Mouse (Mus musculus): ENCODE data around the gene Glb1. TPM values are rescaled to one million over a fixed set of nuclear protein-coding genes. Genes with fewer than 3 reads are reported as not detected.
"Not testable (repeated sequence)": the region's sequence is repeated elsewhere in the genome, so short reads cannot be mapped to it uniquely, and the experiment has no call there.

The Glb1 gene
- 72.0 and 76.0 TPM in 2 replicates for polyA plus RNA-seq (2014; fragmentation: Nextera tagmentation; extraction: Ambion mirVana)

DNA sequence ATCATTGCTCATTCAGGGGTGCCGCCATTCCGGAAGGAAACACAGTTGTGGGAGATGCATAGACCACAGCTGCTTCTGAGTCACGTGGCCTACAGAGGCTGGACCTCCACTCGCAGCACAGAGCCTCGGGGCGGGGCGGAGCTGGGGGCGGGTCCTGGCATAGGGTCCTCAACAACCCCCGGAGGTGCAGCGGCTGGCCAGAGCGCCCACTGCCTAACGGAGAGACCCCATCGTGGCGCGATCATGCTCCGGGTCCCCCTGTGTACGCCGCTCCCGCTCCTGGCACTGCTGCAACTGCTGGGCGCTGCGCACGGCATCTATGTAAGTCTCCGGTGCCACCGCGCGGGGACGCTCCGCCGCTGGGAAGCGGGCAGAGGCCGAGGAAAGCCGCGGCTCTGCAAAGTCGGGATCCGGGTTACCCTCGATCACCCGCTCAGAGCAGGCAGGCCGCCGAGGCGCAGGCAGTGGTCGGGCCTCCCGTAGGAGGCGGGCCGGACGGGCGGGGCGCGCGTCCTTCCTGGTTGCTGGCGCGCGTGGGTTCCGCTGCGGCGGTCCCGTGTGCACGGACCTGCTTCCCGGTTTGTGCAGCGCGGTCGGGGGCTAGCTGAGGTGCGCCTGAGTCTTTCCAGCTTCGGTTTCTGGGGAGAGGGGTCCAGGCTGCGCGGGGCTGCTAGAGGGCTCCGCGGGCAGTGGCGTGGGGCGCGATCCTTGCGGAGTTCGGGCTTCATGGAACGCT lies at the start of gene Glb1, which contains the start of gene Tmppe:
Gene Glb1 (plus strand): TSS at position 128 of the 736 bp plus-strand sequence.
Gene Tmppe (plus strand): TSS at position 157 of the 736 bp plus-strand sequence.
- peak within 1 kb of the TSS; percentile 54 for H3K4me2 ChIP-seq (ENCODE audit: low read length)
- H3K27me3 ChIP-seq (replicated peaks; ENCODE audit: control insufficient read depth, insufficient read depth, low read length): no peaks in the 10 kb centered on the region
- H3K4me3 ChIP-seq (ENCODE audit: low read depth, low read length): peak within 1 kb of the TSS; percentile 91
- peak within 1 kb of the TSS; percentile 92 for H3K27ac ChIP-seq (ENCODE audit: low read depth)
- ATAC-seq (replicated peaks; ENCODE audit: low FRiP score, low TSS enrichment, low read depth) (peak; percentile 97), DNase-seq (ENCODE audit: low spot score) (peak; percentile 94)
- no peaks in the 10 kb centered on the region for H3K9me3 ChIP-seq (ENCODE audit: control insufficient read depth, low read length)
- H3K9ac ChIP-seq (ENCODE audit: low read length): peak within 1 kb of the TSS; percentile 88
- peaks cover 8% of the 10 kb centered on the region; the same call in 1 of the 2 replicates for H3K4me1 ChIP-seq (replicated peaks; ENCODE audit: control insufficient read depth, insufficient read depth, low read length)
- peaks cover 15% of the 10 kb centered on the region for H3K36me3 ChIP-seq (ENCODE audit: control insufficient read depth, insufficient read depth, low read length)
- under 1% methylated on average over 73 of the region's 73 CpGs for WGBS

DNA sequence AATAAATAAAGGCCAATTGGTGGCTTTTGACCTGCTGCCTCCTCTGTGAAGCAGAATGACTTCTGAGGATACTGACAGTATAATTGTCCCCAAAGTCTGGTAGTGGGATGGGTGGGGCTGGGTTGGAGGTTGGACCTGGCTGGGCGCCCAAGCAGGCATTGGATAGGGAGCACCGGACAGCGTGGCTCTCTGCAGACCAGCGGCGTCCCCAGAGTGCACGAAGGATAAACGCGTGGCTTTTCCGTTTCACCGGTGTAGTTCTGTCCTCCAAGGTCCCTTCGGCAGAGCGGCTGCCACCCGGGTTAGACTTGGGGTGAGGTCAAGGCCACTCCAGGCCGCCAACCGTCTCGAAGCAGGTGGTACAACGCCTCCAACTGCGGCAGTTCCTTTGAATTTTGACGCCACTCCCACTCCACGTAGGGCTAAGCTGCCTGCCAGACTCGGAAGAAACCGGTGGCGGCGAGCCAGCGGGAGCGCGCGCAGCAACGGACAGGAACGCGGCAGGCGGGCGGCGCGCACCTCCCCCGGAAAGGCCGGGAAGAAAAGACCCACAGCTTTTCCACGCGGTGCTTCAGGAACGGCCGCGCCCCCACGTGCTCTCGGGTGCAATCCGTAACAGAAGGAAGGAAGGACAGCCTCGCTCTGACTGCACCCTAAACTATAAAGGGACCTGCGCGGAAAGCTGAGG lies 32.9 kb upstream of the Glb1 start:
- Histone ChIP-seq H3K27ac (ENCODE audit: low read depth) (no peak overlapping the region), H3K9me3 (ENCODE audit: control insufficient read depth, low read length) (no peaks in the 10 kb centered on the region), H3K4me2 (ENCODE audit: low read length) (peak overlapping the region; percentile 84), H3K4me3 (ENCODE audit: low read depth, low read length) (peak overlapping the region; percentile 49), H3K36me3 (ENCODE audit: control insufficient read depth, insufficient read depth, low read length) (no peaks in the 10 kb centered on the region), H3K4me1 (replicated peaks; ENCODE audit: control insufficient read depth, insufficient read depth, low read length) (no peaks in the 10 kb centered on the region), H3K9ac (ENCODE audit: low read length) (peak overlapping the region; percentile 51), H3K27me3 (replicated peaks; ENCODE audit: control insufficient read depth, insufficient read depth, low read length) (no peaks in the 10 kb centered on the region)
- ATAC-seq (replicated peaks; ENCODE audit: low FRiP score, low TSS enrichment, low read depth): peak; percentile 85
- peak; percentile 91 for DNase-seq (ENCODE audit: low spot score)
- WGBS: under 1% methylated on average over 48 of the region's 48 CpGs

DNA sequence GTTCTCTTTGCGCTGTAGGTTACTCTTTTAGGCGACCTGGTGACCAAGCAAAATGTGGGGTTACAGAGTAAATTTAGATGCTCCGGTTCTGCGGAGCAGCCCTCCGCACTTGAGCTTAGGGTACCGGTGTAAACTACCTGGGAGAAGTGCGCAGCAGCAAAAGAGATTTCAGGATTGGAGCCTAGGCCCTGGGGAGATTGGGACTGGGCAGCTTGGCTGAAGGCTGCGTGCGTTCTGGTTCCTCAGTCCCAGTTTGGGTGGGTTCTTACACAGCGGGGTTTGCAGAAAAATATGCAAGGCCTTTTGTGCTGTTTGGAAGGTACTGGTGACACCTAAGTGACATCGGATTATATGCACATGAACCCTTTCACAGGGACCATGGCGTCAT lies 32.4 kb upstream of the Glb1 start:
- Histone ChIP-seq H3K4me2 (ENCODE audit: low read length) (peak overlapping the region; percentile 84), H3K27me3 (replicated peaks; ENCODE audit: control insufficient read depth, insufficient read depth, low read length) (no peaks in the 10 kb centered on the region), H3K9ac (ENCODE audit: low read length) (peak overlapping the region; percentile 51), H3K4me1 (replicated peaks; ENCODE audit: control insufficient read depth, insufficient read depth, low read length) (no peaks in the 10 kb centered on the region), H3K36me3 (ENCODE audit: control insufficient read depth, insufficient read depth, low read length) (no peaks in the 10 kb centered on the region), H3K4me3 (ENCODE audit: low read depth, low read length) (peak overlapping the region; percentile 49), H3K27ac (ENCODE audit: low read depth) (no peak overlapping the region), H3K9me3 (ENCODE audit: control insufficient read depth, low read length) (no peaks in the 10 kb centered on the region)
- WGBS: 14% methylated on average over 12 of the region's 12 CpGs
- ATAC-seq (replicated peaks; ENCODE audit: low FRiP score, low TSS enrichment, low read depth) (no peak; the same call in 1 of the 2 replicates), DNase-seq (ENCODE audit: low spot score) (no peak)

DNA sequence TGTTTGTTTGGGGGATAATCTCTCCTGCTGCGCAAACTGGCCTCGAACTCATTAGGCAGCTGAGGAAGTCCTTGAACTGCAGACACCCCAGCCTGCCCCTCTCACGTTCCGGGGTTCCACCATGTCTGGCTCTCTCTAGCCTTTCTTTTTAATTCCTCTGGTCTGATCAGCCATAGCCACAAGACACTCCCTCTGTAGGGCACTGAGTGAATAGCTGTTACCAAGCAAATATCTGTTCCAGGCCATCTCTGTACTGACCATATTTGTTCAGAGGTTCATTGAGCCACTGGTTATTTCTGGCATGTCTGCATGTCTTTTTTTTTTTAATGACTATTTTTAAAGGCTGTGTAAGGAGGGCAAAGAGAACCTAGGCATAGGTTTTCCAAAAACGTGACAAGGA lies 31.5 kb upstream of the Glb1 start:
- not testable (repeated sequence) for H3K9me3 ChIP-seq (ENCODE audit: control insufficient read depth, low read length); H3K9ac ChIP-seq (ENCODE audit: low read length); H3K27me3 ChIP-seq (replicated peaks; ENCODE audit: control insufficient read depth, insufficient read depth, low read length); H3K4me2 ChIP-seq (ENCODE audit: low read length); DNase-seq (ENCODE audit: low spot score); ATAC-seq (replicated peaks; ENCODE audit: low FRiP score, low TSS enrichment, low read depth); H3K36me3 ChIP-seq (ENCODE audit: control insufficient read depth, insufficient read depth, low read length); H3K4me1 ChIP-seq (replicated peaks; ENCODE audit: control insufficient read depth, insufficient read depth, low read length); H3K27ac ChIP-seq (ENCODE audit: low read depth); H3K4me3 ChIP-seq (ENCODE audit: low read depth, low read length)
- WGBS: 67% methylated on average over 5 of the region's 5 CpGs

DNA sequence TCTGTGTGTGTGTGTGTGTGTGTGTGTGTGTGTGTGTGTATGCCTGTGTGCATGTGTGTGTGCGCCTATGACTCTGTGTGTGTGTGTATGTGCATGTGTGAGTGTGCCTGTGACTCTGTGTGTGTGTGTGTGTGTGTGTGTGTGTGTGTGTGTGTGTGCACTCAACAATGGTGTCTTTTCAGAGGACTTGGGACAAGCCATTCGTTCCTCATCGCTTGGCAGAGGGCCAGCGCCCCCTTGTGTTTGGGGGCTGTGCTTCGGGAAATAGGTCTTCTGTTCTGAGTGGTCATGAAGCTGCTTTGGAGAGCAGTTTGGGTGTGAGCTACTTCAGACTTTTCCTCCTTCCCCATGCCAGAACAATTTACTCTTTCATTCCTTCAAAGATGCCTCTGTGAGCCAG lies 29.2 kb upstream of the Glb1 start:
- WGBS: 32% methylated on average over 5 of the region's 5 CpGs
- H3K27ac ChIP-seq (ENCODE audit: low read depth); H3K4me2 ChIP-seq (ENCODE audit: low read length); H3K9ac ChIP-seq (ENCODE audit: low read length); H3K4me1 ChIP-seq (replicated peaks; ENCODE audit: control insufficient read depth, insufficient read depth, low read length); H3K9me3 ChIP-seq (ENCODE audit: control insufficient read depth, low read length); H3K27me3 ChIP-seq (replicated peaks; ENCODE audit: control insufficient read depth, insufficient read depth, low read length); ATAC-seq (replicated peaks; ENCODE audit: low FRiP score, low TSS enrichment, low read depth); H3K4me3 ChIP-seq (ENCODE audit: low read depth, low read length): not testable (repeated sequence)
- H3K36me3 ChIP-seq (ENCODE audit: control insufficient read depth, insufficient read depth, low read length): peaks cover 17% of the 10 kb centered on the region
- peak; percentile 48 for DNase-seq (ENCODE audit: low spot score)

DNA sequence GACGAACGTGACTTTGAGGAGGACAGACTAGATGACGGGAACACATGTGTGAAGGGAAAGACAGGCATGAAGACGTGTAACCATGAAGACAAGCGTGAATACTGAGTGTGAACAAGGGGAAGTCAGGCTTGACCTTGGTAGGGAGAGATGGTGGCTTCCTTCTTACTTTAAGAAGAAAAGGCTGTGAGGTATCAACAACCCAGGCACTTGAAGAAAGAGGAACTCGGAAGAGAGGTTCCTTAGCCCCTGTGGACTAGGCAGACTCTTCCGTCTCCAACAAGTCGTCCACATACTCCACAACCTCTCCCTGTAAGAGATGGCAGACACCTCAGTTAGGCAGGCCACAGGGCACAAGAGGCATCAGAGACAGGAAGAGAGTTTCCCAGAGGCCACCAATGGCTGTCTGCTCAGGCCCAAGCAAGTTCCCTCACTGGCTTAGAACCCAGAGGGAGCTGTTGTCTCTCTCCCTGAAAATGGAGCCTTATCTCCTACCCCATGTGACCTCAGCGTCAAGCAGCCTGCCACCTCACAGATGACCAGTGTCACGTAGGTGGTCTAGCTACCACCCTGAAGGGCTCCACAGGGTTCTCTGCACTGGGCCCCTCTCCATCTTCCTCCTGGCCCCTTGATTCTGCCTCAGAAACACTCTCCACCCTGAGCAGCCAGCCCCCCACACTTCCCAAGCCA lies 25.5 kb upstream of the Glb1 start:
- Histone ChIP-seq H3K9ac (ENCODE audit: low read length) (no peak overlapping the region), H3K27ac (ENCODE audit: low read depth) (no peak overlapping the region), H3K4me2 (ENCODE audit: low read length) (no peak overlapping the region), H3K27me3 (replicated peaks; ENCODE audit: control insufficient read depth, insufficient read depth, low read length) (no peaks in the 10 kb centered on the region), H3K36me3 (ENCODE audit: control insufficient read depth, insufficient read depth, low read length) (peaks cover 45% of the 10 kb centered on the region), H3K4me1 (replicated peaks; ENCODE audit: control insufficient read depth, insufficient read depth, low read length) (no peaks in the 10 kb centered on the region), H3K4me3 (ENCODE audit: low read depth, low read length) (no peak overlapping the region), H3K9me3 (ENCODE audit: control insufficient read depth, low read length) (no peaks in the 10 kb centered on the region)
- ATAC-seq (replicated peaks; ENCODE audit: low FRiP score, low TSS enrichment, low read depth) (no peak), DNase-seq (ENCODE audit: low spot score) (peak; percentile 31)
- WGBS: 85% methylated on average over 10 of the region's 10 CpGs

DNA sequence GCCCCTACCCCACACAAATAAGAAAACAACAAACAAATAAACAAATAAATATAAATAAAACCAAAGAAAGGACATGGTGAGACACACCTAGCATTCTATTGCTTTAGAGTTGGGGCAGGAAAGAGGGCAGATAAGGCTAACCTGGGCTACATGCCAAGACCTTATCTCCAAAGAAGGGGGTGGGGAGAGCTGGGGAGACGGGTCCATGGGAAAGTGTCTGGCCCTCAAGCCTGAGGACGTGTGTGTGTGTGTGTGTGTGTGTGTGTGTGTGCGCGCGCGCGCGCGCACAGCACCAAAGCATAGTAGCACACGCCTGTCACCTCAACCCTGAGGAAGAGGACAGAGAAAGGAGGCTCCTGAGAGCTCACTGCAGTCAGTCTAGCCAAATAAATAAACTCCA lies 23.7 kb upstream of the Glb1 start:
- no peaks in the 10 kb centered on the region for H3K27me3 ChIP-seq (replicated peaks; ENCODE audit: control insufficient read depth, insufficient read depth, low read length)
- H3K27ac ChIP-seq (ENCODE audit: low read depth): no peak overlapping the region
- H3K36me3 ChIP-seq (ENCODE audit: control insufficient read depth, insufficient read depth, low read length): peaks cover 45% of the 10 kb centered on the region
- 93% methylated on average over 10 of the region's 10 CpGs for WGBS
- no peak overlapping the region for H3K9ac ChIP-seq (ENCODE audit: low read length)
- no peak overlapping the region for H3K4me2 ChIP-seq (ENCODE audit: low read length)
- no peak for ATAC-seq (replicated peaks; ENCODE audit: low FRiP score, low TSS enrichment, low read depth)
- H3K4me1 ChIP-seq (replicated peaks; ENCODE audit: control insufficient read depth, insufficient read depth, low read length): no peaks in the 10 kb centered on the region
- no peak for DNase-seq (ENCODE audit: low spot score)
- H3K4me3 ChIP-seq (ENCODE audit: low read depth, low read length): no peak overlapping the region
- H3K9me3 ChIP-seq (ENCODE audit: control insufficient read depth, low read length): no peaks in the 10 kb centered on the region

DNA sequence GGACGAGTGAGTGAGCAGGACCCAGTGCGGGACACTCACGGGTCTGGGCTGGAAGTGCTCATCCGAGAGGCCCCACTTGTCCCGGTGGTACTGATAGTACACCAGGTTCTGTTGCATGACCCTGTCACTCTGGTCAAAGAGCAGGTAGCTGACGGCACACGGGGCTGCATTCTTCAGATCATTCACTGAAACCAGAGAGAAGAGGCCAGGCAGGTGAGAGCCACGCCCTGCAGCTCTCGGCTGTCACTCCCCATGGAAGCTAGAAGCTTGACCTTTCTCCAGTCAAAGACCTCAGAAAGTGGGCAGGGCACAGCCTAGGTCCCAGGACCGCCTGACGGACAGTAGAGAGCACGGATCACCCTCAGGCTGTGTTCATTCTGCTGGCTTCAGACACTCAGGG lies 21.0 kb upstream of the Glb1 start:
- H3K27ac ChIP-seq (ENCODE audit: low read depth): no peak overlapping the region
- no peaks in the 10 kb centered on the region for H3K9me3 ChIP-seq (ENCODE audit: control insufficient read depth, low read length)
- H3K4me3 ChIP-seq (ENCODE audit: low read depth, low read length): no peak overlapping the region
- H3K4me2 ChIP-seq (ENCODE audit: low read length): no peak overlapping the region
- WGBS: 78% methylated on average over 12 of the region's 12 CpGs
- H3K4me1 ChIP-seq (replicated peaks; ENCODE audit: control insufficient read depth, insufficient read depth, low read length): no peaks in the 10 kb centered on the region
- H3K27me3 ChIP-seq (replicated peaks; ENCODE audit: control insufficient read depth, insufficient read depth, low read length): no peaks in the 10 kb centered on the region
- peaks cover 63% of the 10 kb centered on the region for H3K36me3 ChIP-seq (ENCODE audit: control insufficient read depth, insufficient read depth, low read length)
- no peak overlapping the region for H3K9ac ChIP-seq (ENCODE audit: low read length)
- DNase-seq (ENCODE audit: low spot score) (no peak), ATAC-seq (replicated peaks; ENCODE audit: low FRiP score, low TSS enrichment, low read depth) (no peak)
